7 mouse cellular contexts compared by ENCODE assay signal in the genomic region with DNA sequence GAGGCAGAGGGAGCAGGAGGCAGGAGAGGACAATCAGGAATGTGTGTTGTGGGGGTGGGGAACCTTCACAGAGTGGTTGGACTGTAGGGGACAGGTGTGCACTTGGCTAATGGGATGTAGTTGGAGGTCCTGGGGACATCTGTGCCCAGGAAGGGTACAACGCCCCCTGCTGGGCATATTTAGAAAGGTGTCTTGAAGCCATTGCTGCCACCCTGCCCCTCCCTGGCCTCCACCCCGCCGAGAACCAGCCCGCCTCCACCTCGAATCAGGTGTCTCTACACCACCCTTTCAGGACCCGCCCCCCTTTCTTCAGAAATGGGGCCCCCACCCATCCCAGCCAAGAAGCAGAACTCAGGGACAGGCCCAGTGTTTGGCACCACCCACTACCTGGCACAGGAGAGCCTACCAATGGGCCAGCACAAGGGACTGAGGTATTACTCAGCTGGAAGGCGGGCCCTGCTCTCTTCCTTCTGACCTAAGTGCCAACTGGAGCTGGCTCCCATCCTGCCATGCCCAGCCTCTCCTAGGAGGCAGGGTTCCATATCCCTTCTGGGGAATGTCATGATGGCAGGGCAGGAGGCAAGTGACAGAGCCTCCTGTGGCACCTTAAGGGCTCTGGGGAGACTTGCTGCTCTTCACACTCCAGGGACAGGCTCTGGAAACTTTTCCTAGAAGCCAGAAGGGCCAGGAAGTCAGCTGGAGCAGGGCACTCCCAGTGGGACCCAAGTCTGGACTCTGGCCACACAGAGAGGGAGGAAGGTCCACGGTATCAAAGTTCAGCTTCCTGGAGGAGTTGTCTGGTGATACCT.
DNase-seq lines count a peak whose midpoint lies in the region; ATAC-seq and TF ChIP-seq lines count a peak whose summit lies in the region.

No protein-coding gene starts in this region.

- 29% methylated on average over 8 of the region's 8 CpGs for WGBS in embryonic facial prominence, embryonic 11.5 days
- WGBS in hindbrain, embryonic 12.5 days: 39% methylated on average over 8 of the region's 8 CpGs

- no peak overlapping the region for H3K27ac ChIP-seq in embryonic facial prominence, embryonic 11.5 days (replicated peaks; ENCODE audit: low read depth, low read length)
- no peak overlapping the region for H3K27ac ChIP-seq in hindbrain, embryonic 12.5 days

- H3K4me2 ChIP-seq in embryonic facial prominence, embryonic 11.5 days (ENCODE audit: low read depth, low read length): no peak overlapping the region
- H3K4me2 ChIP-seq in hindbrain, embryonic 12.5 days (replicated peaks): peak overlapping the region; percentile 95

- H3K79me3 ChIP-seq in C2C12 (ENCODE audit: low read depth): no peaks in the 10 kb centered on the region

- H3K9me3 ChIP-seq in embryonic facial prominence, embryonic 11.5 days (replicated peaks; ENCODE audit: control insufficient read depth, low read length): no peaks in the 10 kb centered on the region
- H3K9me3 ChIP-seq in hindbrain, embryonic 12.5 days (replicated peaks): no peaks in the 10 kb centered on the region

- H3K9ac ChIP-seq in embryonic facial prominence, embryonic 11.5 days (replicated peaks; ENCODE audit: low read length): no peak overlapping the region
- no peak overlapping the region for H3K9ac ChIP-seq in hindbrain, embryonic 12.5 days

- H3ac ChIP-seq in C2C12 (ENCODE audit: control insufficient read depth, insufficient read length, low read depth): no peak overlapping the region

- peak; percentile 51 for DNase-seq in 3134 (ENCODE audit: extremely low read depth, insufficient read length, low spot score)
- DNase-seq in embryonic facial prominence, embryonic 11.5 days (ENCODE audit: low spot score): peak; percentile 57
- DNase-seq in lung, adult 18-20 months: peak; percentile 90 to 95
- peak; percentile 37 for DNase-seq in spleen, adult 12 weeks (ENCODE audit: low spot score)
- DNase-seq in frontal cortex, postnatal 10 days (ENCODE audit: low spot score in 2 of 2): no peak

- no peaks in the 10 kb centered on the region for H3K36me3 ChIP-seq in C2C12 (ENCODE audit: control insufficient read depth, insufficient read depth)
- no peaks in the 10 kb centered on the region for H3K36me3 ChIP-seq in embryonic facial prominence, embryonic 11.5 days (replicated peaks; ENCODE audit: control insufficient read depth, insufficient read depth, low read depth, low read length)
- H3K36me3 ChIP-seq in hindbrain, embryonic 12.5 days: no peaks in the 10 kb centered on the region

- TF ChIP-seq CTCF in C2C12 (IDR thresholded peaks at IDR 0.05; ENCODE audit: control insufficient read depth, insufficient read depth, insufficient read length): peak; percentile 50

- no peaks in the 10 kb centered on the region for H3K4me1 ChIP-seq in embryonic facial prominence, embryonic 11.5 days (ENCODE audit: control insufficient read depth, insufficient read depth, low read length)
- peaks cover 49% of the 10 kb centered on the region for H3K4me1 ChIP-seq in hindbrain, embryonic 12.5 days

- H3K4me3 ChIP-seq in C2C12 (ENCODE audit: insufficient read depth, poor library complexity, severe bottlenecking): no peak overlapping the region
- no peak overlapping the region for H3K4me3 ChIP-seq in embryonic facial prominence, embryonic 11.5 days (ENCODE audit: low read depth, low read length)
- H3K4me3 ChIP-seq in hindbrain, embryonic 12.5 days: no peak overlapping the region

- H3K27me3 ChIP-seq in C2C12 (ENCODE audit: control insufficient read depth, insufficient read depth, insufficient read length): peaks cover 37% of the 10 kb centered on the region
- H3K27me3 ChIP-seq in embryonic facial prominence, embryonic 11.5 days (ENCODE audit: control insufficient read depth, insufficient read depth, low read length): peaks cover 42% of the 10 kb centered on the region
- H3K27me3 ChIP-seq in hindbrain, embryonic 12.5 days: peaks cover 90% of the 10 kb centered on the region

- no peaks in the 10 kb centered on the region for H3K79me2 ChIP-seq in C2C12 (ENCODE audit: control insufficient read depth, insufficient read depth)

- no peak for ATAC-seq in embryonic facial prominence, embryonic 11.5 days (replicated peaks; ENCODE audit: insufficient number of reproducible peaks, low FRiP score, low TSS enrichment, low read depth)
- ATAC-seq in hindbrain, embryonic 12.5 days (ENCODE audit: low FRiP score): no peak

TF ChIP-seq in C2C12, 6 proteins besides CTCF, POLR2A, EP300 and RAD21:
- TF ChIP-seq FOSL1 (IDR thresholded peaks at IDR 0.05; ENCODE audit: insufficient read depth, low read length, poor library complexity, severe bottlenecking) (no peak), MAX (IDR thresholded peaks at IDR 0.05) (no peak), USF1 (IDR thresholded peaks at IDR 0.05; ENCODE audit: low read depth) (no peak), CEBPB (IDR thresholded peaks at IDR 0.05; ENCODE audit: low read depth) (no peak), MYOD1 (IDR thresholded peaks at IDR 0.05; ENCODE audit: control insufficient read depth, insufficient read length, low read depth) (no peak), MYOG (IDR thresholded peaks at IDR 0.05; ENCODE audit: control insufficient read depth, extremely low read depth, insufficient read length) (no peak)

Comparison
In these comparisons a context has a peak if more than half of its experiments do, and no peak if none do; other contexts are left out.
1. DNase-seq: peak in 3134 (single experiment), embryonic facial prominence, embryonic 11.5 days (single experiment), lung, adult 18-20 months (2 of 2) and spleen, adult 12 weeks (single experiment); none in frontal cortex, postnatal 10 days (0 of 2).